Mouse (Mus musculus): ENCODE measurements at regions not wholly inside any gene's neighbourhood (a gene's known extent, or its start where the extent isn't known, plus 50 kb on each side); places are given as distances from the start of the nearest gene placed in this dataset.

GRCm38 (mm10) chr9:61696831-61697230, 217.5 kb downstream of the Rplp1 start:
- Histone ChIP-seq H3K36me3 (ENCODE audit: control insufficient read depth, insufficient read depth, low read length, poor library complexity, severe bottlenecking) (no peaks in the 10 kb centered on the region), H3K9me3 (replicated peaks; ENCODE audit: control insufficient read depth, insufficient read depth, low read length, poor library complexity, severe bottlenecking) (no peaks in the 10 kb centered on the region), H3K27ac (ENCODE audit: insufficient read depth, low read length) (no peak overlapping the region), H3K9ac (ENCODE audit: low read depth, poor library complexity, severe bottlenecking) (no peak overlapping the region), H3K4me3 (ENCODE audit: low read depth, low read length) (no peak overlapping the region), H3K4me1 (ENCODE audit: control insufficient read depth, insufficient read depth, low read length) (no peaks in the 10 kb centered on the region), H3K27me3 (ENCODE audit: control insufficient read depth, insufficient read depth, low read length, poor library complexity, severe bottlenecking) (no peaks in the 10 kb centered on the region)
- TF ChIP-seq EP300 (IDR thresholded peaks at IDR 0.05; ENCODE audit: insufficient read depth, low read depth, low read length) (no peak), CTCF (IDR thresholded peaks at IDR 0.05; ENCODE audit: low read depth, low read length) (no peak), POLR2A (IDR thresholded peaks at IDR 0.05; ENCODE audit: insufficient read depth, low read length) (no peak)

- no peaks in the 10 kb centered on the region for H3K36me3 ChIP-seq (ENCODE audit: control insufficient read depth, insufficient read depth, low read length, poor library complexity, severe bottlenecking)
Measured at GRCm38 (mm10) chr9:61695821-61696220, 218.5 kb downstream of the Rplp1 start.

GRCm38 (mm10) chr9:61695381-61695791, 219.0 kb downstream of the Rplp1 start:
- Histone ChIP-seq H3K4me3 (ENCODE audit: low read depth, low read length) (no peak overlapping the region), H3K27me3 (ENCODE audit: control insufficient read depth, insufficient read depth, low read length, poor library complexity, severe bottlenecking) (no peaks in the 10 kb centered on the region)
- no peak for TF ChIP-seq EP300 (IDR thresholded peaks at IDR 0.05; ENCODE audit: insufficient read depth, low read depth, low read length)

More at GRCm38 (mm10) chr9:61695821-61696220, 218.5 kb downstream of the Rplp1 start:
- Histone ChIP-seq H3K4me3 (ENCODE audit: low read depth, low read length) (no peak overlapping the region), H3K27ac (ENCODE audit: insufficient read depth, low read length) (no peak overlapping the region), H3K27me3 (ENCODE audit: control insufficient read depth, insufficient read depth, low read length, poor library complexity, severe bottlenecking) (no peaks in the 10 kb centered on the region), H3K4me1 (ENCODE audit: control insufficient read depth, insufficient read depth, low read length) (no peaks in the 10 kb centered on the region), H3K9ac (ENCODE audit: low read depth, poor library complexity, severe bottlenecking) (no peak overlapping the region), H3K9me3 (replicated peaks; ENCODE audit: control insufficient read depth, insufficient read depth, low read length, poor library complexity, severe bottlenecking) (no peaks in the 10 kb centered on the region)
- TF ChIP-seq CTCF (IDR thresholded peaks at IDR 0.05; ENCODE audit: low read depth, low read length) (no peak), EP300 (IDR thresholded peaks at IDR 0.05; ENCODE audit: insufficient read depth, low read depth, low read length) (no peak), POLR2A (IDR thresholded peaks at IDR 0.05; ENCODE audit: insufficient read depth, low read length) (no peak)

GRCm38 (mm10) chr9:61694206-61694605, 220.1 kb downstream of the Rplp1 start:
- Histone ChIP-seq H3K27me3 (ENCODE audit: control insufficient read depth, insufficient read depth, low read length, poor library complexity, severe bottlenecking) (no peaks in the 10 kb centered on the region), H3K9ac (ENCODE audit: low read depth, poor library complexity, severe bottlenecking) (no peak overlapping the region), H3K4me1 (ENCODE audit: control insufficient read depth, insufficient read depth, low read length) (no peaks in the 10 kb centered on the region), H3K36me3 (ENCODE audit: control insufficient read depth, insufficient read depth, low read length, poor library complexity, severe bottlenecking) (no peaks in the 10 kb centered on the region), H3K27ac (ENCODE audit: insufficient read depth, low read length) (no peak overlapping the region), H3K4me3 (ENCODE audit: low read depth, low read length) (no peak overlapping the region), H3K9me3 (replicated peaks; ENCODE audit: control insufficient read depth, insufficient read depth, low read length, poor library complexity, severe bottlenecking) (no peaks in the 10 kb centered on the region)
- TF ChIP-seq POLR2A (IDR thresholded peaks at IDR 0.05; ENCODE audit: insufficient read depth, low read length) (no peak), EP300 (IDR thresholded peaks at IDR 0.05; ENCODE audit: insufficient read depth, low read depth, low read length) (no peak), CTCF (IDR thresholded peaks at IDR 0.05; ENCODE audit: low read depth, low read length) (no peak)

More at GRCm38 (mm10) chr9:61695381-61695791, 219.0 kb downstream of the Rplp1 start:
- Histone ChIP-seq H3K27ac (ENCODE audit: insufficient read depth, low read length) (no peak overlapping the region), H3K9ac (ENCODE audit: low read depth, poor library complexity, severe bottlenecking) (no peak overlapping the region), H3K9me3 (replicated peaks; ENCODE audit: control insufficient read depth, insufficient read depth, low read length, poor library complexity, severe bottlenecking) (no peaks in the 10 kb centered on the region), H3K36me3 (ENCODE audit: control insufficient read depth, insufficient read depth, low read length, poor library complexity, severe bottlenecking) (no peaks in the 10 kb centered on the region), H3K4me1 (ENCODE audit: control insufficient read depth, insufficient read depth, low read length) (no peaks in the 10 kb centered on the region)

- Histone ChIP-seq H3K9ac (ENCODE audit: low read depth, poor library complexity, severe bottlenecking) (no peak overlapping the region), H3K9me3 (replicated peaks; ENCODE audit: control insufficient read depth, insufficient read depth, low read length, poor library complexity, severe bottlenecking) (no peaks in the 10 kb centered on the region), H3K27ac (ENCODE audit: insufficient read depth, low read length) (no peak overlapping the region), H3K4me3 (ENCODE audit: low read depth, low read length) (no peak overlapping the region), H3K36me3 (ENCODE audit: control insufficient read depth, insufficient read depth, low read length, poor library complexity, severe bottlenecking) (no peaks in the 10 kb centered on the region), H3K4me1 (ENCODE audit: control insufficient read depth, insufficient read depth, low read length) (no peaks in the 10 kb centered on the region), H3K27me3 (ENCODE audit: control insufficient read depth, insufficient read depth, low read length, poor library complexity, severe bottlenecking) (no peaks in the 10 kb centered on the region)
- TF ChIP-seq POLR2A (IDR thresholded peaks at IDR 0.05; ENCODE audit: insufficient read depth, low read length) (no peak), EP300 (IDR thresholded peaks at IDR 0.05; ENCODE audit: insufficient read depth, low read depth, low read length) (no peak), CTCF (IDR thresholded peaks at IDR 0.05; ENCODE audit: low read depth, low read length) (no peak)
Measured at GRCm38 (mm10) chr9:61690786-61691185, 223.6 kb downstream of the Rplp1 start.

- no peak overlapping the region for H3K9ac ChIP-seq (ENCODE audit: low read depth, poor library complexity, severe bottlenecking)
- no peak for TF ChIP-seq CTCF (IDR thresholded peaks at IDR 0.05; ENCODE audit: low read depth, low read length)
- no peak for TF ChIP-seq POLR2A (IDR thresholded peaks at IDR 0.05; ENCODE audit: insufficient read depth, low read length)
- no peak for TF ChIP-seq EP300 (IDR thresholded peaks at IDR 0.05; ENCODE audit: insufficient read depth, low read depth, low read length)
- no peaks in the 10 kb centered on the region for H3K27me3 ChIP-seq (ENCODE audit: control insufficient read depth, insufficient read depth, low read length, poor library complexity, severe bottlenecking)
- no peak overlapping the region for H3K27ac ChIP-seq (ENCODE audit: insufficient read depth, low read length)
- H3K4me3 ChIP-seq (ENCODE audit: low read depth, low read length) = no peak overlapping the region
- H3K9me3 ChIP-seq (replicated peaks; ENCODE audit: control insufficient read depth, insufficient read depth, low read length, poor library complexity, severe bottlenecking) = no peaks in the 10 kb centered on the region
- H3K36me3 ChIP-seq (ENCODE audit: control insufficient read depth, insufficient read depth, low read length, poor library complexity, severe bottlenecking) = no peaks in the 10 kb centered on the region
- H3K4me1 ChIP-seq (ENCODE audit: control insufficient read depth, insufficient read depth, low read length) = no peaks in the 10 kb centered on the region
Measured at GRCm38 (mm10) chr9:61689939-61690338, 224.4 kb downstream of the Rplp1 start.
